ENCODE assay signal across 8 mouse cellular contexts in genomic region chr8:48842516-48842990, GRCm38 (mm10). TPM values are rescaled to one million over a fixed set of nuclear protein-coding genes. Genes with fewer than 3 reads are reported as not detected.
DNase-seq lines count a peak whose midpoint lies in the region; ATAC-seq and TF ChIP-seq lines count a peak whose summit lies in the region.

No protein-coding gene starts in this region.

- ATAC-seq in hindbrain, embryonic 16.5 days: peak; percentile 3
- no peak; the same call in none of the 2 replicates for ATAC-seq in midbrain, embryonic 15.5 days (replicated peaks)

- H3ac ChIP-seq in C2C12 (ENCODE audit: control insufficient read depth, insufficient read length, low read depth): peak overlapping the region; percentile 73

- H3K9ac ChIP-seq in hindbrain, embryonic 16.5 days (ENCODE audit: low read depth, low read length): peak overlapping the region; percentile 84
- H3K9ac ChIP-seq in midbrain, embryonic 15.5 days: peak overlapping the region; percentile 76

- peak overlapping the region; percentile 96 for H3K27ac ChIP-seq in forebrain, embryonic 10.5 days
- peak overlapping the region; percentile 85 for H3K27ac ChIP-seq in hindbrain, embryonic 16.5 days (ENCODE audit: low read depth, low read length)
- H3K27ac ChIP-seq in midbrain, embryonic 15.5 days: peak overlapping the region; percentile 86

- peak overlapping the region; percentile 91 for H3K4me2 ChIP-seq in hindbrain, embryonic 16.5 days (ENCODE audit: low read length)
- peak overlapping the region; percentile 99 for H3K4me2 ChIP-seq in midbrain, embryonic 15.5 days

- intact Hi-C loops in gastrocnemius, postnatal 36 days (cut with DNase I): no loop called here
- intact Hi-C loops in gastrocnemius, postnatal 14 days (cut with DNase I; ENCODE audit: low total_unique reads): no loop called here

- WGBS in forebrain, embryonic 10.5 days: 0% methylated on average over 11 of the region's 11 CpGs
- WGBS in hindbrain, embryonic 16.5 days: 2% methylated on average over 11 of the region's 11 CpGs
- 0% methylated on average over 11 of the region's 11 CpGs for WGBS in midbrain, embryonic 15.5 days

- H3K27me3 ChIP-seq in C2C12 (ENCODE audit: control insufficient read depth, insufficient read depth, insufficient read length): no peaks in the 10 kb centered on the region
- peaks cover 54% of the 10 kb centered on the region for H3K27me3 ChIP-seq in forebrain, embryonic 10.5 days (ENCODE audit: poor library complexity, severe bottlenecking)
- H3K27me3 ChIP-seq in hindbrain, embryonic 16.5 days (replicated peaks; ENCODE audit: control insufficient read depth, insufficient read depth, low read length): peaks cover 8% of the 10 kb centered on the region; the same call in 1 of the 2 replicates
- peaks cover 15% of the 10 kb centered on the region for H3K27me3 ChIP-seq in midbrain, embryonic 15.5 days (replicated peaks)

- peaks cover 71% of the 10 kb centered on the region for H3K4me1 ChIP-seq in forebrain, embryonic 10.5 days
- H3K4me1 ChIP-seq in hindbrain, embryonic 16.5 days (ENCODE audit: control insufficient read depth, insufficient read depth, low read depth, low read length): peaks cover 9% of the 10 kb centered on the region
- H3K4me1 ChIP-seq in midbrain, embryonic 15.5 days: peaks cover 36% of the 10 kb centered on the region

- H3K79me3 ChIP-seq in C2C12 (ENCODE audit: low read depth): peaks cover 14% of the 10 kb centered on the region

- no peaks in the 10 kb centered on the region for H3K9me3 ChIP-seq in forebrain, embryonic 10.5 days
- no peaks in the 10 kb centered on the region for H3K9me3 ChIP-seq in hindbrain, embryonic 16.5 days (ENCODE audit: control insufficient read depth, low read length)
- H3K9me3 ChIP-seq in midbrain, embryonic 15.5 days: no peaks in the 10 kb centered on the region

- peak; percentile 9 to 23 for DNase-seq in gastrocnemius, postnatal 36 days
- DNase-seq in gastrocnemius, postnatal 14 days: no peak
- DNase-seq in forebrain, embryonic 10.5 days (ENCODE audit: extremely low spot score, low spot score): peak; percentile 75
- no peak for DNase-seq in thymus, postnatal 14 days
- DNase-seq in spleen, adult 18-20 months: no peak

- H3K4me3 ChIP-seq in C2C12 (ENCODE audit: insufficient read depth, poor library complexity, severe bottlenecking): peak overlapping the region; percentile 66
- H3K4me3 ChIP-seq in forebrain, embryonic 10.5 days: peak overlapping the region; percentile 83
- peak overlapping the region; percentile 86 for H3K4me3 ChIP-seq in hindbrain, embryonic 16.5 days (ENCODE audit: low read length)
- H3K4me3 ChIP-seq in midbrain, embryonic 15.5 days: peak overlapping the region; percentile 63

- H3K79me2 ChIP-seq in C2C12 (ENCODE audit: control insufficient read depth, insufficient read depth): peaks cover 39% of the 10 kb centered on the region

- H3K36me3 ChIP-seq in C2C12 (ENCODE audit: control insufficient read depth, insufficient read depth): no peaks in the 10 kb centered on the region
- no peaks in the 10 kb centered on the region for H3K36me3 ChIP-seq in forebrain, embryonic 10.5 days (replicated peaks)
- no peaks in the 10 kb centered on the region for H3K36me3 ChIP-seq in hindbrain, embryonic 16.5 days (ENCODE audit: control insufficient read depth, insufficient read depth, low read length)
- no peaks in the 10 kb centered on the region for H3K36me3 ChIP-seq in midbrain, embryonic 15.5 days (replicated peaks)

- no peak for TF ChIP-seq CTCF in C2C12 (IDR thresholded peaks at IDR 0.05; ENCODE audit: control insufficient read depth, insufficient read depth, insufficient read length)

TF ChIP-seq in C2C12, 6 proteins besides CTCF, POLR2A, EP300 and RAD21:
- TF ChIP-seq MYOD1 (IDR thresholded peaks at IDR 0.05; ENCODE audit: control insufficient read depth, insufficient read length, low read depth) (no peak), MYOG (IDR thresholded peaks at IDR 0.05; ENCODE audit: control insufficient read depth, extremely low read depth, insufficient read length) (no peak), USF1 (IDR thresholded peaks at IDR 0.05; ENCODE audit: low read depth) (no peak), MAX (IDR thresholded peaks at IDR 0.05) (no peak), FOSL1 (IDR thresholded peaks at IDR 0.05; ENCODE audit: insufficient read depth, low read length, poor library complexity, severe bottlenecking) (no peak), CEBPB (IDR thresholded peaks at IDR 0.05; ENCODE audit: low read depth) (no peak)

RNA-seq across cellular contexts. Expression of gene Tenm3, which starts 1.2 kb away (rescaled TPM):
- total RNA-seq in gastrocnemius, postnatal 36 days (2021): 1 to 10 TPM; 9.4 to 9.9 TPM
- total RNA-seq in gastrocnemius, postnatal 14 days (2021): 10 to 100 TPM; 10.7 to 12.6 TPM
- polyA plus RNA-seq in C2C12 (2012; fragmentation: generic; extraction: Trizol): 18.2 TPM
- 39.0 and 41.4 TPM in 2 replicates for polyA plus RNA-seq in forebrain, embryonic 10.5 days (2016; fragmentation: Nextera tagmentation; extraction: Ambion mirVana)
- 24.2 and 26.1 TPM in 2 replicates for polyA plus RNA-seq in hindbrain, embryonic 16.5 days (2015; fragmentation: Nextera tagmentation; extraction: Ambion mirVana)
- 41.6 and 49.6 TPM in 2 replicates for polyA plus RNA-seq in midbrain, embryonic 15.5 days (2015; fragmentation: Nextera tagmentation; extraction: Ambion mirVana)

Comparison
In these comparisons a context has a peak if more than half of its experiments do, and no peak if none do; other contexts are left out.
1. DNase-seq: peak in gastrocnemius, postnatal 36 days (2 of 2) and forebrain, embryonic 10.5 days (single experiment); none in gastrocnemius, postnatal 14 days (single experiment), thymus, postnatal 14 days (single experiment) and spleen, adult 18-20 months (0 of 2).
2. Peak in every context shown above with its lines, with median percentiles within 50 percentile points of each other: H3K4me3 ChIP-seq and H3K27ac ChIP-seq.